Mouse (Mus musculus) kidney, postnatal 0 days (tissue): ENCODE measurements around the gene Ctsa. TPM values are rescaled to one million over a fixed set of nuclear protein-coding genes. Genes with fewer than 3 reads are reported as not detected.
"Not testable (repeated sequence)": the region's sequence is repeated elsewhere in the genome, so short reads cannot be mapped to it uniquely, and the experiment has no call there.

Experiments used
- ATAC-seq: fragments of 200-750 bp; cut with Nextera tagmentation; replicated peaks from 2 replicates; pipeline ENCODE4 v1.8.0; 2017; ENCODE audit warnings: low read depth, moderate number of reproducible peaks, moderate TSS enrichment, moderate library complexity; ENCODE audit not compliant: low FRiP score
- DNase-seq: peaks from one replicate; pipeline ENCODE4 v3.0.0-alpha.2; 2016; ENCODE audit warnings: low spot score
- H3K27ac ChIP-seq: fragments of 300-500 bp; sonication (generic); 2 replicates; pipeline ENCODE4 v1.5.1; 2014; ENCODE audit warnings: mild to moderate bottlenecking
- H3K27me3 ChIP-seq: fragments of 300-500 bp; sonication (generic); 2 replicates; pipeline ENCODE4 v1.6.1; 2014; ENCODE audit warnings: low read length, mixed read lengths; ENCODE audit not compliant: insufficient read depth
- H3K36me3 ChIP-seq: fragments of 300-500 bp; sonication (generic); 2 replicates; pipeline ENCODE4 v1.6.1; 2014; ENCODE audit warnings: low read length, mixed read lengths; ENCODE audit not compliant: insufficient read depth
- H3K4me1 ChIP-seq: fragments of 300-500 bp; sonication (generic); replicated peaks from 2 replicates; pipeline ENCODE4 v1.6.1; 2014; ENCODE audit warnings: antibody characterized with exemption, low read length, mixed read lengths; ENCODE audit not compliant: insufficient read depth
- H3K4me2 ChIP-seq: fragments of 300-500 bp; sonication (generic); 2 replicates; pipeline ENCODE4 v1.6.1; 2014; ENCODE audit warnings: mild to moderate bottlenecking, low read length, moderate library complexity, mixed read lengths
- H3K4me3 ChIP-seq: fragments of 300-500 bp; sonication (generic); replicated peaks from 2 replicates; pipeline ENCODE4 v1.5.1; 2014; ENCODE audit warnings: low read depth, low read length
- H3K9ac ChIP-seq: fragments of 300-500 bp; sonication (generic); 2 replicates; pipeline ENCODE4 v1.6.1; 2014; ENCODE audit warnings: low read depth, low read length
- H3K9me3 ChIP-seq: fragments of 300-500 bp; sonication (generic); replicated peaks from 2 replicates; pipeline ENCODE4 v1.6.1; 2016; ENCODE audit warnings: low read length, inconsistent platforms, mixed read lengths
- CTCF ChIP-seq: IDR thresholded peaks from 2 replicates; pipeline ENCODE4 v1.5.1; 2016; ENCODE audit warnings: antibody characterized with exemption, low read depth, mild to moderate bottlenecking, moderate library complexity
- whole genome bisulfite sequencing: fragments of 180-500 bp; shearing (Covaris S2); extraction: QIAGEN DNeasy Blood & Tissue Kit; methylation state at CpG from one replicate; pipeline ENCODE4 v1.1.7; 2014; 5-methylcytosine and 5-hydroxymethylcytosine counted together
- polyA plus RNA-seq: library from polyadenylated mRNA; unstranded; fragments of >200 nt; fragmentation: Nextera tagmentation; extraction: Ambion mirVana; gene quantifications from 2 replicates; pipeline ENCODE4 v1.2.1, GENCODE M21; 2015

The Ctsa gene
- polyA plus RNA-seq, 1 experiment from 2014 or later, result 219 TPM

DNA sequence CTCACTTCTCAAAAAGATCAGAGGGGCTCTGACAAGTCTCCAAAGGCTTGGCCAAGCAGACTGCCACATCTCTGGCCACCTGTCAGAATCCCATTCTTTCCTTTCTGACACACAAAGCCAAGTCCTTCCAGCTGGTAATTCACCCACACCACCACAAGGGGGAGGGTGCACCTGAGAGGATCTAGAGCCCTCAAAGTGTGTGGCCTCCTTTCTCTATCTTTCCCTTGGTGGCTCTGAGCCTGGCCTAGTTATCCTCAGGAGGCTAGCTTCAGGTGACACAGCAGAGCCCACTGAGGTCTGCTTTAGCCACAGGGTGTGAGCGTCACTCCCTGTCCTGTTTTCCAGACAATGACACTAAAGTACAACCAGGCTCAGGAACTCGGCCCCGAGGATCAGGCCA is 39.4 kb upstream of the Ctsa start:
- DNase-seq (peak; percentile 55), ATAC-seq (no peak; the same call in 1 of the 2 replicates)
- TF ChIP-seq CTCF, result peak; percentile 72
- Histone ChIP-seq H3K4me1 (no peaks in the 10 kb centered on the region; the same call in 1 of the 2 replicates), H3K9me3 (no peaks in the 10 kb centered on the region), H3K27ac (no peak overlapping the region), H3K9ac (no peak overlapping the region), H3K27me3 (no peaks in the 10 kb centered on the region), H3K36me3 (peaks cover 46% of the 10 kb centered on the region), H3K4me2 (no peak overlapping the region), H3K4me3 (no peak overlapping the region)
- WGBS, result 71% methylated on average over 3 of the region's 3 CpGs

DNA sequence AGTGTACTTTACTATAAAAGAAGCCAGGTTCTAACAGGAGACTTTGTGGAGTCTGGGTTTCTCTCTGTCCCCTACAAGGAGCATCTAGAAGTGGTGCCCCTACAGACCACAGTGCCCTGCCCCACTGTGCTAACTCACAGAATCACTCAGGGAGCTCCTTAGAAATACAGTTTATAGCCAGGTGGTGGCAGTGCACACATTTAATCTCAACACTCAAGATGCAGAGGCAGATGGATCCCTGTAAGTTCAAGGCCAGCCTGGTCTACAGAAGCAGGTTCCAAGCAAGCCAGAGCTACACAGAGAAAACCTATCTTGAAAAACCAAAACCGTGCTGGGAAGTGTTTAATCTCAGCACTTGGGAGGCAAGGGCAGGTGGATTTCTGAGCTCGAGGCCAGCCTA is 38.9 kb upstream of the Ctsa start:
- ATAC-seq, result no peak
- DNase-seq, result peak; percentile 36
- Histone ChIP-seq H3K36me3 (peaks cover 46% of the 10 kb centered on the region), H3K4me2 (no peak overlapping the region), H3K9ac (no peak overlapping the region), H3K9me3 (no peaks in the 10 kb centered on the region), H3K27ac (no peak overlapping the region), H3K4me1 (no peaks in the 10 kb centered on the region), H3K4me3 (no peak overlapping the region), H3K27me3 (no peaks in the 10 kb centered on the region)
- peak; percentile 24; the same call in 1 of the 2 replicates for TF ChIP-seq CTCF
- 93% methylated on average over 2 of the region's 2 CpGs for WGBS

DNA sequence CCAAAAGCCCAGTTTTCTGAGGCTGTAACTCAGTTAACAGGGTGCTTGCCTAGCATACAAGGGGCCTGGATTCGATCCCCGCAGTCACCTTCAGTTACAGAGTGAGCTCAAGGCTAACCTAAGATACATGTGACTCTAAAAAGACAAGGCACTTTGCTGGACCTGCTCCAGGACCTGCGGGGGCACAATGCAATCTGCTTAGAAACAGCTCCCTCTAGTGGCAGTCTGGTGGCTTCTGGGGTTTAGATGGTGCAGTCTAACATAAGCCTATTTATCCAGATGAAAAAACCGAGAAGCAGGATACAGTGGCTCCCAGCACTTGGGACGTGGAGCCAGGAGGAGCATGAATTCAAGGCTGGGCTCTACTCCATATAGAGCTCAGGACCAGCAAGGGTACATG is 38.4 kb upstream of the Ctsa start:
- WGBS, result 31% methylated on average over 5 of the region's 5 CpGs
- Histone ChIP-seq H3K9me3 (no peaks in the 10 kb centered on the region), H3K4me1 (no peaks in the 10 kb centered on the region), H3K27ac (no peak overlapping the region), H3K27me3 (no peaks in the 10 kb centered on the region), H3K4me3 (no peak overlapping the region), H3K4me2 (no peak overlapping the region), H3K36me3 (peaks cover 46% of the 10 kb centered on the region), H3K9ac (no peak overlapping the region)
- peak; percentile 91 for TF ChIP-seq CTCF
- DNase-seq (peak; percentile 91), ATAC-seq (peak; percentile 44; the same call in 1 of the 2 replicates)

DNA sequence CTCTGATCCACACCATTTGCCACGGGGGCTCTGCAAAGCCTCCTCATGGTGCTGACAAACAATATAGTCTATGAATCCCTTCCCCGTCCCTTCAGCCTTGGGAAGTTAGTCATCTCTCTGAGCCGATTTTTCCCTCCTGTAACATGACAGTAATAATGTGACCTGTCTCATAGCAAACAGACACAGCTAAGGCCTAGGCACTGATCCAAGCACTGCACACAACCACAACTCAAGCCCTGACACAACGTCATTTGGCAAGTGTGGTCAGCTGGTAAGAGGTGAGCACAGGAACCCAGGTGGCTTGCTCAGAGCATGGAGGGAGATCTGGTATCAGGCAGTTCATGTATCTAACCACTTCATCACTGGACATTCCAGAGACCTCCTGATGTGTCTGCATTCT is 36.8 kb upstream of the Ctsa start:
- Histone ChIP-seq H3K36me3 (peaks cover 44% of the 10 kb centered on the region), H3K27ac (no peak overlapping the region), H3K27me3 (no peaks in the 10 kb centered on the region), H3K9ac (no peak overlapping the region), H3K9me3 (no peaks in the 10 kb centered on the region), H3K4me1 (no peaks in the 10 kb centered on the region), H3K4me3 (no peak overlapping the region), H3K4me2 (no peak overlapping the region)
- WGBS, result 82% methylated on average over 4 of the region's 4 CpGs
- TF ChIP-seq CTCF, result no peak
- DNase-seq (no peak), ATAC-seq (no peak)

DNA sequence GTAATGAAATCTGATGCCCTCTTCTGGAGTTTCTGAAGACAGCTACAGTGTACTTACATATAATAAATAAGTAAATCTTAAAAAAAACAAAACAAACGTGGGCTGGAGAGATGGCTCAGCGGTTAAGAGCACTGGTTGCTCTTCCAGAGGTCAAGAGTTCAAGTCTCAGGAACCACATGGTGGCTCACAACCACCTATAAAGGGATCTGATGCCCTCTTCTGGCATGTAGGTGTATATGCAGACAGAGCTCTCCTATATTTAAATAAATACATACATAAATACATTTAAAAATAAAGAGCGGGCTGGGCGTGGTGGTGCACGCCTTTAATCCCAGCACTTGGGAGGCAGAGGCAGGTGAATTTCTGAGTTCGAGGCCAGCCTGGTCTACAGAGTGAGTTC is 34.1 kb upstream of the Ctsa start:
- not testable (repeated sequence) for H3K27ac ChIP-seq, H3K27me3 ChIP-seq, ATAC-seq, H3K4me2 ChIP-seq, H3K4me3 ChIP-seq, H3K9me3 ChIP-seq, H3K4me1 ChIP-seq, H3K9ac ChIP-seq
- peak; percentile 58 for TF ChIP-seq CTCF
- H3K36me3 ChIP-seq, result peaks cover 29% of the 10 kb centered on the region
- DNase-seq, result peak; percentile 43
- whole genome bisulfite sequencing, result 74% methylated on average over 5 of the region's 6 CpGs

DNA sequence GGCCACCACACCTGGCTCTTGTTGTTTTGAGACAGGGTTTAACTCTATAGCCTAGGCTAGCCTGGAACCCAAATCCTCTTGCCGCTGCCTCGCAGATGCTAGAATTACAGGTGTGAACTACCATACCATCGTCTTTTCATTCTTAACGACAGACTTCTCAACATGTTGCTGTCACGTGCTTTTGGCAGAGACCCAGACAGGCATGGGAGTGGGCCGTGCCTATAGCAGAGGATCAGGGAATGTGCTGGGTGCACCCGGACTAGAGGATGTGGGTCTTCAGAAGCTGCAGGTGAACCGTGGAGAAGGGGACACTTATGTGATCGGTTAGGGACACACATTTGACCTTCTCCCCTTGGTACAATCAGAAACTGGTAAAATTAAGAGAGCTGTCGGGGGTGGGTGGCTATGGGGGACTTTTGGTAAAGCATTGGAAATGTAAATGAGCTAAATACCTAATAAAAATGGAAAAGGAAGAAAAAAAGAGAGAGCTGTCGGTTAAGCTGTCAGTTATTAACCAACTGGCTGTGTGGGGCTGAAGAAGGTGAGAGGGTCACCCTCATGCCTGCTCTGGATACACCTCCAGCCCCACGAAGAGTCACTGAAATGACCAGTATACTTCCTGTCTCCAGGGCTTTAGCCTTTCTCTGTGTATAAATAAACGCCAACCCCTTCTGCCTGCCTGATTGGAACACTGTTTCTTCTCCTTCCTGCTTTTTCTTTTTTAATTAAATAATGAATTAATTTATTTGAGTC is 32.2 kb upstream of the Ctsa start:
- Histone ChIP-seq H3K4me2 (no peak overlapping the region), H3K9ac (no peak overlapping the region), H3K4me1 (0 out of 2 replicates have a peak, but pooled peaks cover 14% of the 10 kb centered on the region), H3K4me3 (no peak overlapping the region), H3K27ac (0 out of 2 replicates have a peak overlapping the region, but pooled peaks have one; percentile 8), H3K36me3 (peaks cover 24% of the 10 kb centered on the region), H3K9me3 (no peaks in the 10 kb centered on the region), H3K27me3 (no peaks in the 10 kb centered on the region)
- 82% methylated on average over 13 of the region's 13 CpGs for WGBS
- no peak for DNase-seq
- no peak for ATAC-seq
- TF ChIP-seq CTCF, result no peak
